Mouse (Mus musculus) gastrocnemius, postnatal 25 days (tissue): ENCODE results near the gene Wnt4. TPM values are rescaled to one million over a fixed set of nuclear protein-coding genes. Genes with fewer than 3 reads are reported as not detected.

Experiments used
- DNase-seq: peaks from one replicate; pipeline ENCODE4 v3.0.0; 2022
- long read RNA-seq, 2 experiments: library from polyadenylated mRNA; stranded (forward); transcript quantifications; one replicate each; pipeline ENCODE4 v2.0.0; 2021
- total RNA-seq, 2 experiments: library from RNA; stranded (reverse); gene quantifications; 1 replicate in 1 of 2; 2 replicates in 1 of 2; pipeline ENCODE4 v1.2.3; 2021

Gene Wnt4
- total RNA-seq, result 10 to 100 TPM in 1 of 2 experiments, 1 to 10 TPM in 1; 6.4 to 10.0 TPM
- long read RNA-seq, experiment 1, full-length matches to known transcripts, result 37 of 48 reads
- long read RNA-seq, experiment 1, partial matches to known transcripts, result 1 of 48 reads
- long read RNA-seq, experiment 1, other reads (novel, unspliced or antisense), result 10 of 48 reads
- long read RNA-seq, experiment 2, full-length matches to known transcripts, result 39 of 48 reads
- long read RNA-seq, experiment 2, partial matches to known transcripts, result 4 of 48 reads
- long read RNA-seq, experiment 2, other reads (novel, unspliced or antisense), result 5 of 48 reads

GRCm38 (mm10) chr4:137277166-137277513 is at the start of gene Wnt4:
TSS of gene Wnt4 (plus strand) at chr4:137277489.
- DNase-seq, result peak; percentile 78

- DNase-seq, result no peak
Measured at GRCm38 (mm10) chr4:137228566-137229115, 48.6 kb upstream of the Wnt4 start.

- DNase-seq, result peak; percentile 15
Measured at GRCm38 (mm10) chr4:137231494-137232470, 45.5 kb upstream of the Wnt4 start.

GRCm38 (mm10) chr4:137233632-137234031 is 43.7 kb upstream of the Wnt4 start:
- no peak for DNase-seq

- no peak for DNase-seq
Measured at GRCm38 (mm10) chr4:137234444-137234843, 42.8 kb upstream of the Wnt4 start.

GRCm38 (mm10) chr4:137235368-137235767 is 41.9 kb upstream of the Wnt4 start:
- no peak for DNase-seq

- no peak for DNase-seq
Measured at GRCm38 (mm10) chr4:137244883-137245282, 32.4 kb upstream of the Wnt4 start.

- no peak for DNase-seq
Measured at GRCm38 (mm10) chr4:137250333-137250732, 27.0 kb upstream of the Wnt4 start.

GRCm38 (mm10) chr4:137250849-137251248 is 26.4 kb upstream of the Wnt4 start:
- no peak for DNase-seq

GRCm38 (mm10) chr4:137253601-137254000 is 23.7 kb upstream of the Wnt4 start:
- no peak for DNase-seq

GRCm38 (mm10) chr4:137254206-137254976 is 22.9 kb upstream of the Wnt4 start:
- no peak for DNase-seq

- DNase-seq, result no peak
Measured at GRCm38 (mm10) chr4:137255568-137255967, 21.7 kb upstream of the Wnt4 start.

- no peak for DNase-seq
Measured at GRCm38 (mm10) chr4:137261826-137262225, 15.5 kb upstream of the Wnt4 start.

GRCm38 (mm10) chr4:137264066-137264465 is 13.2 kb upstream of the Wnt4 start:
- no peak for DNase-seq

- DNase-seq, result no peak
Measured at GRCm38 (mm10) chr4:137265116-137265515, 12.2 kb upstream of the Wnt4 start.

- DNase-seq, result no peak
Measured at GRCm38 (mm10) chr4:137268541-137268940, 8.7 kb upstream of the Wnt4 start.

- DNase-seq, result no peak
Measured at GRCm38 (mm10) chr4:137271856-137272255, 5.4 kb upstream of the Wnt4 start.

GRCm38 (mm10) chr4:137274304-137274703 is 3.0 kb upstream of the Wnt4 start:
- DNase-seq, result no peak

- DNase-seq, result peak; percentile 44
Measured at GRCm38 (mm10) chr4:137276443-137277165, 685 bp upstream of the Wnt4 start.

- no peak for DNase-seq
Measured at GRCm38 (mm10) chr4:137277600-137278143, 383 bp downstream of the Wnt4 start.
